Mouse (Mus musculus) lung, embryonic 14.5 days (tissue): ENCODE measurements around the gene Pygl. TPM values are rescaled to one million over a fixed set of nuclear protein-coding genes. Genes with fewer than 3 reads are reported as not detected.

Source experiments
- ATAC-seq: fragments of 200-750 bp; cut with Nextera tagmentation; 2 replicates; pipeline ENCODE4 v1.8.0; 2017; ENCODE audit warnings: mild to moderate bottlenecking, moderate TSS enrichment, moderate library complexity; ENCODE audit not compliant: insufficient read depth
- DNase-seq: peaks from one replicate; pipeline ENCODE4 v3.0.0-alpha.2; 2015
- H3K27ac ChIP-seq: fragments of 300-500 bp; sonication (generic); 2 replicates; pipeline ENCODE4 v1.5.1; 2014; ENCODE audit warnings: low read depth, mild to moderate bottlenecking, moderate library complexity
- H3K27me3 ChIP-seq: fragments of 300-500 bp; sonication (generic); 2 replicates; pipeline ENCODE4 v1.6.1; 2014; ENCODE audit warnings: low read length, control low read depth; ENCODE audit not compliant: insufficient read depth
- H3K36me3 ChIP-seq: fragments of 300-500 bp; sonication (generic); 2 replicates; pipeline ENCODE4 v1.6.1; 2014; ENCODE audit warnings: control low read depth; ENCODE audit not compliant: insufficient read depth
- H3K4me1 ChIP-seq: fragments of 300-500 bp; sonication (generic); 2 replicates; pipeline ENCODE4 v1.6.1; 2014; ENCODE audit warnings: antibody characterized with exemption, control low read depth; ENCODE audit not compliant: insufficient read depth
- H3K4me2 ChIP-seq: fragments of 300-500 bp; sonication (generic); 2 replicates; pipeline ENCODE4 v1.6.1; 2014; ENCODE audit warnings: mild to moderate bottlenecking
- H3K4me3 ChIP-seq: fragments of 300-500 bp; sonication (generic); 2 replicates; pipeline ENCODE4 v1.5.1; 2014; ENCODE audit warnings: low read depth, low read length
- H3K9ac ChIP-seq: fragments of 300-500 bp; sonication (generic); 2 replicates; pipeline ENCODE4 v1.6.1; 2014
- H3K9me3 ChIP-seq: fragments of 300-500 bp; sonication (generic); 2 replicates; pipeline ENCODE4 v1.6.1; 2016; ENCODE audit warnings: low read depth, low read length, control low read depth
- CTCF ChIP-seq: IDR thresholded peaks from 2 replicates; pipeline ENCODE4 v1.5.1; 2016; ENCODE audit warnings: antibody characterized with exemption, low read depth
- WGBS: fragments of 180-500 bp; shearing (Covaris S2); extraction: QIAGEN DNeasy Blood & Tissue Kit; methylation state at CpG from one replicate; pipeline ENCODE4 v1.1.7; 2014; 5-methylcytosine and 5-hydroxymethylcytosine counted together
- polyA plus RNA-seq: library from polyadenylated mRNA; unstranded; fragments of >200 nt; fragmentation: Nextera tagmentation; extraction: Ambion mirVana; gene quantifications from 2 replicates; pipeline ENCODE4 v1.2.1, GENCODE M21; 2014

Gene Pygl
- polyA plus RNA-seq, 1 experiment from 2014 or later = 39.0 TPM

DNA sequence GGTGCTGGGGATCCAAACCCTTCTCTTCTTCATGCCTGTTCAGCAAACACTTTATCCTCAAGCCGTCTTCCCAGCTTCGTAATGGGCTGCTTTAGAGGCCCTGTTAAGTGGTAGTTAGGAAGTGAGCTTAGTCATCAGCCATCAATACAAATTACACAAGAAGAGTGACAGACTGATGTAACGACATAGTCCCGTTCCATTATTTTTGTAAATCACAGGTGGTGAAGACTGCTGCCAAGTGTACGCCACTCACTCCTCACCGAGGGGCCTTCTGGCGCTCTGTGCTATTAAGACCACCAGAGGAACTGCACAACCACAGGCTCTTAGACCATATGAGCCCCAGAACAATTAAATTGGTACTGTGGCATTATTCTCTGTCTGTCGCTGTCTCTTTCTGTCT, 7.3 kb upstream of the Pygl start:
- H3K4me1 ChIP-seq = no peaks in the 10 kb centered on the region
- H3K27ac ChIP-seq = no peak overlapping the region
- no peak overlapping the region for H3K4me3 ChIP-seq
- DNase-seq = no peak
- no peaks in the 10 kb centered on the region for H3K9me3 ChIP-seq
- H3K9ac ChIP-seq = no peak overlapping the region
- no peak overlapping the region for H3K4me2 ChIP-seq
- 46% methylated on average over 8 of the region's 8 CpGs for WGBS
- no peak for ATAC-seq
- no peaks in the 10 kb centered on the region for H3K36me3 ChIP-seq
- H3K27me3 ChIP-seq = no peaks in the 10 kb centered on the region
- TF ChIP-seq CTCF = no peak

DNA sequence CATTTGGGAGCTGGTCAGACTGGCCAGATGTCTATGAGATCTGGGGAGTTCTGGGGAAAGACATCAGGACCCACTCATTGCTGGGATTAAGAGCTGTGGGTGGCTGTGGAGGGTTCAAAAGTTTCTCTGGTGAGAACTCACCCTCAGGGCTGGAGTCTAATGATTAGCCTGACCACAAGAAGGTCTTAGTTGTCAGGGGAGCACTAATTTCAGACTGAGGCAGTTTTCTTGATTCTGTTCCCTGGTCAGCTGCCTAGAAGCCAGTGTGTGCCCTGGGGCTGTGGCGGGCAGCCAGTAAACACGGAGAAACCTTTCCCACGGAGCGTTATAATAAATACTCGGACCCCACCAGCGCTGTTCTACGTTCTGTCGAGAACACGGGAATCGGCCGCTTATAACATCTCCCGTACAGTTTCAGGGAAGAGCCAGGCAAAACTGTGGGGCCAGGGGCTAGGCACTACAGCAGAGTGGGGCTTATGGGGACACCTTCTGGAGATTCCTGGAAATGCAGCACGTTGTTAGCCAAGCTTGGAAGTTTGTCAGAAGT, 3.7 kb upstream of the Pygl start:
- H3K4me1 ChIP-seq = no peaks in the 10 kb centered on the region
- DNase-seq (peak; percentile 94), ATAC-seq (peak; percentile 64; the same call in 1 of the 2 replicates)
- H3K4me3 ChIP-seq = peak overlapping the region; percentile 33
- peak overlapping the region; percentile 70 for H3K4me2 ChIP-seq
- H3K9ac ChIP-seq = peak overlapping the region; percentile 36
- H3K27ac ChIP-seq = no peak overlapping the region
- H3K9me3 ChIP-seq = no peaks in the 10 kb centered on the region
- WGBS = 4% methylated on average over 13 of the region's 13 CpGs
- TF ChIP-seq CTCF = peak; percentile 90
- H3K36me3 ChIP-seq = no peaks in the 10 kb centered on the region
- no peaks in the 10 kb centered on the region for H3K27me3 ChIP-seq

DNA sequence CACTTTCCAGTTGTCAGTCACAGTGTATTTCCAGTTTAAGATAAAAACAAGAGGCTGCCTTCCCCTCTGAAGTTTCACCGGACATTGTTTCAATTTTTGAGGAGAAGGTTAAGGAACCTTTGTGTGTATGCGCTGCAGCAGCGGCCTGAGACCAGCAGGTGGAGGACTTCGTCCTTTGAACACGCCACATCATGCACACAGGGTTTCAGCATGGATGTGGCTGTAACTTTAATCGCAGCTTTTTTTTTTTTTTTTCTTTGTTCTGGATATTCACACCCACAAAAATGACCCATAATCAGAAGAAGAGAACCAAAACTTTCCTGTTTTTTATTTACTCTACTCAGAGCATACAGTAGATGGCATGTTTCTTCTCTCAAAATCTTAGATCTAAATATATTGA, 3.1 kb upstream of the Pygl start:
- H3K4me1 ChIP-seq = no peaks in the 10 kb centered on the region
- ATAC-seq (peak; percentile 77), DNase-seq (peak; percentile 89)
- H3K9ac ChIP-seq = no peak overlapping the region
- no peaks in the 10 kb centered on the region for H3K9me3 ChIP-seq
- no peaks in the 10 kb centered on the region for H3K36me3 ChIP-seq
- WGBS = 8% methylated on average over 6 of the region's 6 CpGs
- H3K4me2 ChIP-seq = no peak overlapping the region
- H3K27me3 ChIP-seq = no peaks in the 10 kb centered on the region
- H3K4me3 ChIP-seq = no peak overlapping the region
- H3K27ac ChIP-seq = no peak overlapping the region
- TF ChIP-seq CTCF = peak; percentile 87

DNA sequence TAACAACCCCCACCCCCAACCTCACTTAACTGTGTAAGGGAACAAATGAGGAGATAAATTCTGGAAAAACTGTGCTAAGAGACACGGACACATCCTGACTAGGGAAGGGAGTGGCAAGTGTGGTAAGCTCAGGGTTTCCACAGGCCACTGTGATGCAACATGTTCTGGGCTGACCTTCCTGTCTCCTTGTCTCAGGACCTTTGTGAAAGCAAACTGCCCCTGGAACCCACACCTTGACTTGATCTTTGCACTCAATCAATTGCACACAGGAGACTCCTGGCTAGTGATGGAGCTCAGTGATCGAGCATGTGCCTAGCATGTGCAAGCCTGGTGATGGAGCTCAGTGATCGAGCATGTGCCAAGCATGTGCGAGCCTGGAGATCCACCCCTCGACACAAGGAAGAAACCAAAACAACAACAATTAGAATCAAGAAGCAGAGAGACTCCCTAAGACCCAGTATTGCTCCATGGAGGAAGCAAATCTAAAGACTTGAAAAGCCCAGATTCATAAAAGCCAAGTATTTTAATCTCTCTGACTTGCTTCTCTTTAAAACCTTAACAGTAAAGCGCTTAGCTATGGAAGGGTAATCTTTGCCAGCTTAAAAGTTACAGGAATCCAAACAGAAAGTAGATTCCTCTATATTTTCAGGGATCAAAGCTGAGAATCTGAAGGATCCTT, 2.5 kb upstream of the Pygl start:
- no peak overlapping the region for H3K4me2 ChIP-seq
- 80% methylated on average over 6 of the region's 6 CpGs for WGBS
- DNase-seq = no peak
- no peak for ATAC-seq
- H3K4me3 ChIP-seq = no peak overlapping the region
- no peaks in the 10 kb centered on the region for H3K4me1 ChIP-seq
- no peaks in the 10 kb centered on the region for H3K9me3 ChIP-seq
- H3K27ac ChIP-seq = no peak overlapping the region
- no peaks in the 10 kb centered on the region for H3K36me3 ChIP-seq
- no peak for TF ChIP-seq CTCF
- no peaks in the 10 kb centered on the region for H3K27me3 ChIP-seq
- H3K9ac ChIP-seq = no peak overlapping the region

DNA sequence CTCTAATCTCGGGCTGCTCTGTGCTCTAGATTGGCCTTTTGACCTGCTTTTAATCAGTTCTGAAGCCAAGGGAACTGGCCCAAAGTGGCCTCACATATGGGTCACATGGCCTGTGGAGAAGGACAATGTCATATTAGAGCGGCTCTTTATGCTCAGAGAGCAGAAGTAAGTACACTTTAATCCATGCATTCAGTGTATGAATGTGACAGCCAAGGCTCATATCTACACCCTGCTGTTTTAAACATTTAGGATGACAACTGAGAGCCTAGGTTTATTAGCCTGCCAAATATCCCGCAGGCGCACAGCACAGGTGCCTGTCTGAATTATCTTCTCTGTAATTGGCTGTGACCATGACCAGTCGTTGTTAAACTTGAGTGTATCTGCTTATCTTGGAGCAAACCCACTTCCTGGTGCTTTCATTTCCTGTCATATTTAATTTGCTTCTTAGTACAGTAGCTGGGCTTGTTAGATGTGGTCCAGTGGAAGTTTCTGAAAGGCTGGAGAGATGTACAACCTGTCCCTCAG, 794 bp upstream of the Pygl start:
- no peak overlapping the region for H3K9ac ChIP-seq
- H3K4me3 ChIP-seq = no peak overlapping the region
- no peaks in the 10 kb centered on the region for H3K27me3 ChIP-seq
- DNase-seq (no peak), ATAC-seq (no peak)
- no peaks in the 10 kb centered on the region for H3K4me1 ChIP-seq
- no peak for TF ChIP-seq CTCF
- H3K9me3 ChIP-seq = no peaks in the 10 kb centered on the region
- H3K4me2 ChIP-seq = no peak overlapping the region
- H3K27ac ChIP-seq = peak overlapping the region; percentile 72
- H3K36me3 ChIP-seq = no peaks in the 10 kb centered on the region
- WGBS = 36% methylated on average over 5 of the region's 5 CpGs

DNA sequence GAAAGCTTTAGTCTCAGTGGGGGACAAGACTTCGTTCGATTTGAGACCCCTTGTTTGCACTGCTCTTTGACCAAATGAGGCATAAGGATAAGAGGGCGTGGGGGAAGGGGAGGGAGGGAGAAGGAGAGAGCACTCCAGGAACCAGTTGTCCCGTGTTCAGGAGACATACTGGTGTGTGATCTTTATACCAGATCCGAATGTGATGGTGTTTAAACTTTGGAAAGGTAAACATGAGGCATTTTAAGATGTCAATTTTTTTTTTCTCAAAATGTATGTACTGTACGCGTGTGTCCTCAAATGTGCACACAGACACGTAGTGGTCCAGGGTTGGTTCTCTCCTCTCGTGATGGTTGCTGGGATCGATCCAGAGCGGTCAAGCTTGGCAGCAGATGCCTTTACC, 3.1 kb downstream of the Pygl start:
- WGBS = 57% methylated on average over 11 of the region's 11 CpGs
- peak overlapping the region; percentile 54 for H3K4me3 ChIP-seq
- no peaks in the 10 kb centered on the region for H3K27me3 ChIP-seq
- no peaks in the 10 kb centered on the region for H3K36me3 ChIP-seq
- DNase-seq (no peak), ATAC-seq (no peak)
- H3K9ac ChIP-seq = peak overlapping the region; percentile 60
- peak overlapping the region; percentile 92 for H3K4me2 ChIP-seq
- no peaks in the 10 kb centered on the region for H3K9me3 ChIP-seq
- H3K4me1 ChIP-seq = peaks cover 4% of the 10 kb centered on the region; the same call in 1 of the 2 replicates
- no peak for TF ChIP-seq CTCF
- peak overlapping the region; percentile 75 for H3K27ac ChIP-seq

DNA sequence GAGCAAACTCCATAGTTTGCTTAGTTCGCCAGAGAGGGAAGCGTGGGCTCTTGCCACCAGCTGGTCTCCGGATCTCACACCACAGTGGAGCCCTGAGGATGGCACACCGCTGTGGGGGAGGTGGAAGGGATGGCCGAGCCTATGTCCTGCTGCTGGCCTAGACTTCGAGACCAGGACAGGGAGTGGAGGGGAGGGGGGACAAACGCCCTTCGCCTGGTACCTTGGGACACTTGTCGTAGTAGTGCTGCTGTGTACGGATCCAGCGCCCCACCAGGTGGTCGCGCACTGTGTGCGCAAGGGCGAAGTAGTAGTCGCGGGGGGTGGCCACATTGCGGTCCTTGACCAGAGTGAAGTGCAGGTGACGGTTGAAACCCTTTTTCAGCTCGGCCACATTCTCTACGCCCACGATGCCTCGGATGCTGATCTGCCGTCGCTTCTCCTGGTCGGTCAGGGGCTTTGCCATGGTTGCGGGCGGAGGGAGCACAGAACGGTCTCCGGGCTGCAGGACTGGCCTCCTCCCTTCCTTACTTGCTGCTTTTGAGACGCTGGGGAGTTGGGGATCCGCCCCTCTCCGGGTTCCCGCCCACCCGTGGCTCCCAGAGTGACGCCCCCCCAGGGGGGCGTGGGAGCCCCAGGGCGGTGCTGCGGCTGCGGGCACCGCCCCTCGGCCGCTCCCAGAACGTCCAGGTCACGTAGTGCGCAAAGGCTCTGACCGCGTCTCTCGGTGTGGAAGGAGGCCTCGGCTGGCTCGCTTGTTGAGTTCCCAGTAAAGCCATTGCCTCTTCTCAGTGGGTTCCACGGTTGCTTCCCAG, 4.0 kb downstream of the Pygl start:
- H3K27ac ChIP-seq = peak overlapping the region; percentile 75
- peak overlapping the region; percentile 60 for H3K9ac ChIP-seq
- peak overlapping the region; percentile 92 for H3K4me2 ChIP-seq
- TF ChIP-seq CTCF = peak; percentile 43; the same call in 1 of the 2 replicates
- H3K4me1 ChIP-seq = peaks cover 4% of the 10 kb centered on the region; the same call in 1 of the 2 replicates
- H3K4me3 ChIP-seq = peak overlapping the region; percentile 54
- no peaks in the 10 kb centered on the region for H3K27me3 ChIP-seq
- no peaks in the 10 kb centered on the region for H3K9me3 ChIP-seq
- DNase-seq (peak; percentile 96), ATAC-seq (peak; percentile 95)
- H3K36me3 ChIP-seq = no peaks in the 10 kb centered on the region
- under 1% methylated on average over 51 of the region's 52 CpGs for WGBS
